Mouse (Mus musculus) erythroblast, embryonic 14.5 days (primary cell): ENCODE measurements around the gene Tedc2.

ENCODE experiments used
- GATA1 ChIP-seq: IDR thresholded peaks from 2 replicates; pipeline ENCODE4 v1.6.1; 2012; ENCODE audit warnings: low read length, inconsistent platforms, mixed read lengths
- TAL1 ChIP-seq: IDR thresholded peaks from 3 replicates; pipeline ENCODE4 v1.6.1; 2012; ENCODE audit warnings: low read length, inconsistent platforms, mixed read lengths

GRCm38 (mm10) chr17:24248641-24249040 lies 28.0 kb upstream of the Tedc2 start:
- TF ChIP-seq TAL1: no peak
- no peak for TF ChIP-seq GATA1
